Mouse (Mus musculus) embryonic facial prominence, embryonic 14.5 days (tissue): ENCODE measurements at regions not wholly inside any gene's neighbourhood (a gene's known extent, or its start where the extent isn't known, plus 50 kb on each side); places are given as distances from the start of the nearest gene placed in this dataset.
A peak's percentile ranks its signal among the peaks of the same experiment; 100 is the strongest.

Source experiments
- ATAC-seq: fragments of 200-750 bp; cut with Nextera tagmentation; 2 replicates; pipeline ENCODE4 v1.8.0; 2017; ENCODE audit warnings: low read depth, moderate number of reproducible peaks, moderate TSS enrichment
- DNase-seq: peaks from one replicate; pipeline ENCODE4 v3.0.0-alpha.2; 2015; ENCODE audit warnings: low spot score
- H3K27ac ChIP-seq: fragments of 300-500 bp; sonication (generic); replicated peaks from 2 replicates; pipeline ENCODE4 v1.5.1; 2014; ENCODE audit warnings: low read depth, mild to moderate bottlenecking, low read length, moderate library complexity
- H3K27me3 ChIP-seq: fragments of 300-500 bp; sonication (generic); replicated peaks from 2 replicates; pipeline ENCODE4 v1.6.1; 2014; ENCODE audit warnings: low read length; ENCODE audit not compliant: control insufficient read depth, insufficient read depth
- H3K36me3 ChIP-seq: fragments of 300-500 bp; sonication (generic); 2 replicates; pipeline ENCODE4 v1.6.1; 2014; ENCODE audit warnings: low read length, mixed read lengths; ENCODE audit not compliant: control insufficient read depth, insufficient read depth
- H3K4me1 ChIP-seq: fragments of 300-500 bp; sonication (generic); 2 replicates; pipeline ENCODE4 v1.6.1; 2014; ENCODE audit warnings: antibody characterized with exemption, low read length; ENCODE audit not compliant: control insufficient read depth, insufficient read depth
- H3K4me2 ChIP-seq: fragments of 300-500 bp; sonication (generic); 2 replicates; pipeline ENCODE4 v1.6.1; 2014; ENCODE audit warnings: low read depth, mild to moderate bottlenecking, low read length, moderate library complexity, mixed read lengths
- H3K4me3 ChIP-seq: fragments of 300-500 bp; sonication (generic); 2 replicates; pipeline ENCODE4 v1.5.1; 2014; ENCODE audit warnings: low read depth, mild to moderate bottlenecking, low read length
- H3K9ac ChIP-seq: fragments of 300-500 bp; sonication (generic); 2 replicates; pipeline ENCODE4 v1.6.1; 2014; ENCODE audit warnings: low read depth, mild to moderate bottlenecking, low read length, moderate library complexity, mixed read lengths
- H3K9me3 ChIP-seq: fragments of 300-500 bp; sonication (generic); 2 replicates; pipeline ENCODE4 v1.6.1; 2016; ENCODE audit warnings: low read length; ENCODE audit not compliant: control insufficient read depth
- WGBS: fragments of 180-500 bp; shearing (Covaris S2); extraction: QIAGEN DNeasy Blood & Tissue Kit; methylation state at CpG from one replicate; pipeline ENCODE4 v1.1.7; 2014; 5-methylcytosine and 5-hydroxymethylcytosine counted together

DNA sequence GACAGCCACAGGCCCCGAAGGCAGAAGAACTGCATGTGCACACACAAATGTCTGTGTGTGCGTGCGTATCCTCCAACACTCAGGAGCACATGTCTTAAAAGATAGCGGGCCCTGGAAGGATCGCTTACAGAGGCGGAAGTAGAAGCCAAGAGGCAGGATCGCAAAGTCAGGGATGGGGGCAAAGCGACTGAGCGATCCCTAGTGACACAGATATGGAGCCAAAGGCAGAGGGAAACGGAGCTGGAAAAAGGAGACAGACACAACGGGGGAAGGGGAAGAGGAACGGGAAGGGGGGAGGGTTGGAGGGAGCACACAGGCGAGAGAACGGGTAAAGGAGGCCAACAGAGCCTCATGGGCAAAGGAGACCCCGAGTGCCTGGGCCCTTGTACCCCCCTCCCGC, 129.8 kb upstream of the Lhx5 start:
- no peak overlapping the region; the same call in 1 of the 2 replicates for H3K9ac ChIP-seq
- no peak for DNase-seq
- WGBS = 3% methylated on average over 12 of the region's 16 CpGs
- H3K4me1 ChIP-seq = no peaks in the 10 kb centered on the region; the same call in 1 of the 2 replicates
- H3K9me3 ChIP-seq = no peaks in the 10 kb centered on the region
- no peak overlapping the region for H3K27ac ChIP-seq
- ATAC-seq = no peak
- peaks cover 78% of the 10 kb centered on the region for H3K27me3 ChIP-seq
- H3K36me3 ChIP-seq = no peaks in the 10 kb centered on the region
- peak overlapping the region; percentile 35 for H3K4me3 ChIP-seq
- H3K4me2 ChIP-seq = peak overlapping the region; percentile 58

DNA sequence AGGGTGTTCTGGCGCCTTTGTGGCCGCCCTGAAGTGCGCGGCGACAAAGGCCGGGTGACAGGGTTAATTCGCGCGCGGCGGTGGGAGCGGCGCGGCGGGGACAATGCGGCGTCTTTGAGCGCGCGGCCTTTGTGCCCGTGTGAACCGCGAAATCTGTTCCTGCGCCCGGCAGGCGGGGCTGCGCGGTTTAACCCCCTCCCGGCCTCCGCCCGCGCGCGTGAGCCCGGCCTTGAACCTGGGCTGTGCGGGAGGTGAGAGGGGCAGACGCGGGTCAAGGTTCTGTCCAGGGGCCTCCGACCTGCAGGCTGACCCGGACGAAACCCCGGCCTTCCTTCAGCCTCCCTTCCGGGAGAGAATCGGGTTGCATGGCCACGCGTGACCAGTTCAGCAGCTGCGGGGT, 129.2 kb upstream of the Lhx5 start:
- Histone ChIP-seq H3K9ac (peak overlapping the region; percentile 49), H3K27me3 (peaks cover 75% of the 10 kb centered on the region), H3K4me2 (peak overlapping the region; percentile 58), H3K4me3 (peak overlapping the region; percentile 35), H3K4me1 (no peaks in the 10 kb centered on the region; the same call in 1 of the 2 replicates), H3K36me3 (no peaks in the 10 kb centered on the region), H3K9me3 (no peaks in the 10 kb centered on the region), H3K27ac (no peak overlapping the region)
- ATAC-seq = no peak
- 1% methylated on average over 37 of the region's 47 CpGs for WGBS
- DNase-seq = no peak

DNA sequence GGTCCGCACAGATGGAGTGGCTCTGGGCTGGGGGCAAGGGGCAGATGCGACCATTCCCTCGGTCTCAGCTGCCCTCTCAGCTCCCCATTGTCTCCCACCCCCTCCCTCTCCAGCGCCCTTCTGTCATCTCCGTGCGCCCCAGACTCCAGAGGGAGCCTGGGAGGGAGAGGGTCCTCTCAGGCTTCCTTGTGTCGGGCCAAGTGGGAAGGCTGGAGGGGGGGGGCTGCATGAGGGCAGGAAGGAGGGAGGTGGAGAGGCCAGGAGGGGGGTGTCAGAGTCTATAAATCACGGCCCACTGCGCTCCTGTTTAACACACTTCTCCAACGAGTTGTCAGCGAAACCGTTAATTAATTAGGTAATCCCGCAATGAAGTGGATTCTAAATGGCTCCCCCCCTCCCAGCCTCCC, 127.2 kb upstream of the Lhx5 start:
- ATAC-seq (peak; percentile 33; the same call in 1 of the 2 replicates), DNase-seq (peak; percentile 54)
- peaks cover 67% of the 10 kb centered on the region for H3K27me3 ChIP-seq
- H3K9me3 ChIP-seq = no peaks in the 10 kb centered on the region
- H3K9ac ChIP-seq = no peak overlapping the region
- H3K4me1 ChIP-seq = no peaks in the 10 kb centered on the region; the same call in 1 of the 2 replicates
- WGBS = 31% methylated on average over 13 of the region's 13 CpGs
- no peaks in the 10 kb centered on the region for H3K36me3 ChIP-seq
- H3K4me2 ChIP-seq = 0 out of 2 replicates have a peak overlapping the region, but pooled peaks have one; percentile 12
- H3K4me3 ChIP-seq = no peak overlapping the region
- no peak overlapping the region for H3K27ac ChIP-seq

DNA sequence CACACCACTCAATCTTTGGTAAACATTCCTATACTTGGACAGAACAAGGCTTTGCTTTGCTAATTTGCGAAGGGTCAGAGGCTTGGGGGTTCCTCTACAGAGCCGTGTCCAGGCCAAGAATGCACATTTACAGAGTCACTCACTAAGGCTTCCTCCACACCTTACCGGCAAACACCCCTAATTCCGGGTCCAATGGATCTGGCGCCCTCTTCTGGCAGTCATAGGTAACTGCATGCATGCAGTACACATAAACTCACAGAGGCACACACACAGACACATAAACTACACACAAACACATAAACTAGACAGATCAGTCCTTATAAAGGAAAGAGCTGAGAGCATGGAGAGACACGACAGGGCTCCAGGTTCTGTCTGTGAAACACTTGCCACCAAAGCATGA, 119.2 kb upstream of the Lhx5 start:
- DNase-seq (no peak), ATAC-seq (no peak)
- no peaks in the 10 kb centered on the region for H3K4me1 ChIP-seq
- H3K9ac ChIP-seq = no peak overlapping the region
- WGBS = 87% methylated on average over 6 of the region's 6 CpGs
- peaks cover 5% of the 10 kb centered on the region; the same call in 1 of the 2 replicates for H3K9me3 ChIP-seq
- no peaks in the 10 kb centered on the region; the same call in none of the 2 replicates for H3K27me3 ChIP-seq
- H3K4me3 ChIP-seq = no peak overlapping the region
- H3K27ac ChIP-seq = no peak overlapping the region
- H3K36me3 ChIP-seq = no peaks in the 10 kb centered on the region
- no peak overlapping the region for H3K4me2 ChIP-seq

DNA sequence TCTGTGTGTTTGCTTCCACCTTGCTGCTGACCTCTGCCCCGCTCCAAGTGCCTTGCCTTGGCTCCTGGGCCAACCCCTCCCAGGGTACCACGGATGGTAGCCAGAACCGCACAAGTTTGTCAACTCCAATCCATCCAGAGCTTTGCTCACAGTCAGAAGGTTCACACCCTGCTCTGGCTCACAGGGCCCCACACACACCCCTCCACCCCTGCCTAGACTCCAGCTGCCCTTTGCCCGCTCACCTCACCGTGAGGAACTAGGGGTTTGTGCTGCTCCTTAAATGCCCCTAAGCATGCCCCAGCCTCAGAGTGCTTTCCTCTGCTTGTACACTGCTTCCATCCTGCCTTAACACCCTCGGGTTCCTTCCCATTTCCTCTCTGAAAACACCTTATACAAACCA, 117.5 kb upstream of the Lhx5 start:
- ATAC-seq = no peak
- no peaks in the 10 kb centered on the region for H3K4me1 ChIP-seq
- 66% methylated on average over 6 of the region's 6 CpGs for WGBS

DNA sequence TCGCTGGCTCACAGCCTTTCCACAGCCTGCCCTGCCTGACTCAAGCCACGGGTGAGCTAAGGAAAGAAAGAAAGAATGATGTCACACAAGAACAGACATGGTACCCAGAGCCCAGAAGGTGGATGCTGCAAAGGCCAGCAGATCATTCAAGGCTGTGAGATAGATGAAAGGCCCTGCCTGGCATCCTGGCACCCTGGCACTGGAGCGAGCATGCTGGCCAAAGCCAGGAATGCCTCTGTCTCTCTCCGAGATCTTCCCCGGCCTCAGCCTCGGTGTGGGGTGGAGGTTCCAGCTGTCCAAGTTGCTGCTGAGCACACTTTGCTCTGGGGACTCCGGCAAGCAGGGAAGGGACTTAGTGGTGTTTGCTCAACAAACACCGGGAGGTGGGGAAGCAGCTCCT, 116.4 kb upstream of the Lhx5 start:
- Histone ChIP-seq H3K27ac (no peak overlapping the region), H3K4me2 (no peak overlapping the region), H3K9me3 (peaks cover 5% of the 10 kb centered on the region; the same call in 1 of the 2 replicates), H3K9ac (no peak overlapping the region), H3K4me3 (no peak overlapping the region), H3K27me3 (no peaks in the 10 kb centered on the region; the same call in none of the 2 replicates), H3K36me3 (no peaks in the 10 kb centered on the region), H3K4me1 (no peaks in the 10 kb centered on the region)
- no peak for ATAC-seq
- no peak for DNase-seq
- 40% methylated on average over 8 of the region's 8 CpGs for WGBS

More for the DNA sequence above, 117.5 kb upstream of the Lhx5 start:
- DNase-seq = no peak
- Histone ChIP-seq H3K4me3 (no peak overlapping the region), H3K4me2 (no peak overlapping the region), H3K27me3 (no peaks in the 10 kb centered on the region; the same call in 1 of the 2 replicates), H3K9ac (no peak overlapping the region), H3K27ac (no peak overlapping the region), H3K36me3 (no peaks in the 10 kb centered on the region), H3K9me3 (peaks cover 5% of the 10 kb centered on the region; the same call in 1 of the 2 replicates)

DNA sequence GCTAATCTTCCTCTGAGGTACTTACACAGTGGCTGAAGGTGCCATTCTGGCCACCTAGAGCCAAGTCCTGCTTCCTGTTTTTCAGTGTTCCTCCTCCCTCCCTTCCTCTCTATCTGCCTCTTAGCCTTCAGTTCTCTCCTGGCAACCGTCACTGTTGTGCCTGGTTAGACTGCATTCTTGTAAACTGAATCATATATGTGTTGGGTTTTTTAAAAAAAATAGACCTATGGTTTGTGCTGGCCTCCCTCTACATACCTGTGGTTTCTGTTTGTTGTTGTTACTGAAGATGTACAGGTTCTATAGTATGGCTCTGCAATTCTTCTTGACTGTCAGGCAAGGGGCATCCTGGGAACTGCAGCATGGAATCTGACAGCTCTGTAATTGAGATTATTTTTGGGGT, 112.5 kb upstream of the Lhx5 start:
- 29% methylated on average over 1 of the region's 1 CpGs for WGBS
- peaks cover 13% of the 10 kb centered on the region for H3K27me3 ChIP-seq
- no peak overlapping the region for H3K9ac ChIP-seq
- no peaks in the 10 kb centered on the region for H3K36me3 ChIP-seq
- H3K4me3 ChIP-seq = no peak overlapping the region
- ATAC-seq (peak; percentile 73; the same call in 1 of the 2 replicates), DNase-seq (peak; percentile 54)
- H3K27ac ChIP-seq = no peak overlapping the region
- no peaks in the 10 kb centered on the region for H3K9me3 ChIP-seq
- H3K4me2 ChIP-seq = no peak overlapping the region
- no peaks in the 10 kb centered on the region; the same call in 1 of the 2 replicates for H3K4me1 ChIP-seq

DNA sequence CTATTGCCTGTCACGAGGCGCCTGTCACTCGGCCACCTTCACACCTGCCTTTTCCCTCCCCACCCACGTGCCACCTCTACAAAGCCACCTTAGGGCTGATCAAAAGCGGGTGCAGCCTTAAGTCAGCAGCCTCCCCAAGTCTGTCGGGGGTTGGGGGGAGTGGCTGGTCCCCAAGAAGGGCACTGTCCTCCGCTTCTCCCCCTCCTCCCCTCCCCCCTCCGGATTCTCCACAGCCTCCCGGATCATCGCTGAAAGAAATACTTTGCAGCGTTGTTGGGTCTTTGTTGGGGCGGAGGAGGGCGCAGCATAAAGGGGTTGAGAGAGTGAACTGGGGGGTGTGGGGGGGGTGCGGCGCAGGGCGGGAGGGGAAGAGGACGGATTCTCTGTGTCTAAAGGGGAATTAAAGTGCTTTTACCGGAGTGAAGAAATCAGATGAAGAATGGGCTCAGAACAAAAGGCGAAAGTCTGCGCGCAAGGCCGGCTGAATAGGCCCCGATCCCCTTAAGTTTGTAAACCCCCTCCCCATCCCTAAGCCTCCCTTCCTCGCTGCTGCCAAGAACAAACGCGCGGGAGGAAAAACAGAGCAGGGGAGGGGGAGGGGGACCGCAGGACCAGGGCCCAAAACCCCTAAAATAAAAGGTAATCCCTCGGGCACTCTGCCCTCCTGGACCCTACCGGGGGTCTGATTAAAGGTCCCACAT, 109.3 kb upstream of the Lhx5 start:
- H3K9me3 ChIP-seq = no peaks in the 10 kb centered on the region

More for the DNA sequence above, 109.3 kb upstream of the Lhx5 start:
- Histone ChIP-seq H3K4me3 (peak overlapping the region; percentile 29), H3K4me1 (no peaks in the 10 kb centered on the region; the same call in 1 of the 2 replicates), H3K27ac (no peak overlapping the region), H3K4me2 (peak overlapping the region; percentile 58), H3K27me3 (peaks cover 18% of the 10 kb centered on the region), H3K9ac (peak overlapping the region; percentile 55), H3K36me3 (no peaks in the 10 kb centered on the region)
- no peak for DNase-seq
- no peak for ATAC-seq
- 1% methylated on average over 29 of the region's 30 CpGs for WGBS
